Mouse (Mus musculus): Measurements from ENCODE around the gene Fmc1. TPM values are rescaled to one million over a fixed set of nuclear protein-coding genes. Genes with fewer than 3 reads are reported as not detected.

The Fmc1 gene
- 150 and 178 TPM in 2 replicates for polyA plus RNA-seq (2014; fragmentation: Nextera tagmentation; extraction: Ambion mirVana)

DNA sequence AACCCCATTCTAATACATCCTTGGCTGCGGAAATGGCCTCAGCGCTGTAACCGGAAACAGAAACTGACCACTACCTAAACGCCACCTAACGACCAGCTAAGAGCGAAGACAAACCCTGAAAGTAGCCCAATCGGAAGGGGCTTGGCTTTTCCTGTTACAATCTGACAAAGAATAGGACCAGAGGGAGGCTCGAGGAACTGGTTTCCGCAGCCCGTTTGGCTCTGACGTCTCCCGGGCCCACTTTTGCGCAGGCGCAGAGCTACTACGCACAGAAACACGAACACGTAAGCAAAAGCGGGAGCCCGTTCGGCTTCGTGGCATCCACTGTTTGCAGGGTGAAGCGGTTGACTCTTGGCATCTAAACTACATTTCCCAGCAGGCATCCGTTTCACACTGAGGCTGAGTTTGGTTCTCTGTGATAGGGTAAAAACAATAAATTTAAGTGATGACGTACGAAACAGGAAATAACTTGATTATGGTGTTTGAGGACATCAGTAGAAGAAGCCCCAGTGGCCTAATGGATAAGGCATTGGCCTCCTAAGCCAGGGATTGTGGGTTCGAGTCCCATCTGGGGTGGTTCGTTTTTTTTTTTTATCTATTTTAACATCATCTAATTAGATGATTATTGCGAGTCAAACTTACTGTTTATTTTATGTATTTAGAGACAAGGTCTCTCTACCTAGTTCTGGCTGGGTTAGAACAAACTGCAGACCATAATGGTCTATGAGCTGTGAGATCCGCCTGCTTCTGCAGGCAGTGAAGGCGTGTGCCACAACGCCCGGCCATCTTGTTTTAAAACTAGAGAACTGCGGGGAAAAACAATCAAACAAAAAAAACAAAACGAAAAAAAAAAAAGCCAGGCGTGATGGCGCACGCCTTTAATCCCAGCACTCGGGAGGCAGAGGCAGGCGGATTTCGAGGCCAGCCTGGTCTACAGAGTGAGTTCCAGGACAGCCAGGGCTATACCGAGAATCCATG, at the start of gene Fmc1:
Gene Fmc1, plus strand, starts transcription at position 75 of the 978 bp plus-strand sequence.
- Histone ChIP-seq H3K27me3 (ENCODE audit: control insufficient read depth, insufficient read depth, low read length) (no peaks in the 10 kb centered on the region), H3K27ac (ENCODE audit: low read depth, low read length) (peak within 1 kb of the TSS; percentile 98), H3K9ac (ENCODE audit: low read depth, low read length) (peak within 1 kb of the TSS; percentile 86), H3K4me3 (ENCODE audit: low read length) (peak within 1 kb of the TSS; percentile 79), H3K9me3 (ENCODE audit: control insufficient read depth, low read length) (no peaks in the 10 kb centered on the region), H3K4me1 (ENCODE audit: control insufficient read depth, insufficient read depth, low read length) (peaks cover 7% of the 10 kb centered on the region; the same call in 1 of the 2 replicates), H3K36me3 (ENCODE audit: control insufficient read depth, insufficient read depth, low read length) (no peaks in the 10 kb centered on the region), H3K4me2 (replicated peaks; ENCODE audit: low read depth, low read length) (peak within 1 kb of the TSS; percentile 70)
- peak; percentile 92 for ATAC-seq (ENCODE audit: low FRiP score, low TSS enrichment)
- 6% methylated on average over 41 of the region's 41 CpGs for WGBS

DNA sequence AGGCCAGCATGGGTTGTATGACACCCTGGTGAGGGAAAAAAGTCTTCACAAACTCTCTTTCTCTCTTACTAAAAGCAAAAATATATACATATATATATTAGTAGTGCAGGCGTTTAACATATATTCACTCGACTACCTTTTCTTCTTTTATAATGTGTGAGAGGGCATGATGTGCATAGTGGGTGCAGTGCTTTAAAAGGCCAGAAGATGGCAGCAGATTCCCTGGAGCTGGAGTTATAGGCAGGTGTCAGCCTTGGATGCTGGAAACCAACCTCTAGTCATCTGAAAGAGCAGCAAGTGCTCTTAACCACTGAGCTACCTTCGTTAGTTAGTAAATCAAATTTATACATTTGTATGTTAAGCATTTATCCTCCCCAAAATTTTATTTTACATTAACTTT, 40.8 kb upstream of the Fmc1 start:
- WGBS = 88% methylated on average over 3 of the region's 3 CpGs
- Histone ChIP-seq H3K4me2 (replicated peaks; ENCODE audit: low read depth, low read length) (no peak overlapping the region), H3K4me1 (ENCODE audit: control insufficient read depth, insufficient read depth, low read length) (no peaks in the 10 kb centered on the region), H3K9me3 (ENCODE audit: control insufficient read depth, low read length) (0 out of 2 replicates have a peak, but pooled peaks cover 2% of the 10 kb centered on the region), H3K27me3 (ENCODE audit: control insufficient read depth, insufficient read depth, low read length) (no peaks in the 10 kb centered on the region), H3K9ac (ENCODE audit: low read depth, low read length) (no peak overlapping the region), H3K4me3 (ENCODE audit: low read length) (no peak overlapping the region), H3K36me3 (ENCODE audit: control insufficient read depth, insufficient read depth, low read length) (peaks cover 35% of the 10 kb centered on the region), H3K27ac (ENCODE audit: low read depth, low read length) (no peak overlapping the region)
- no peak for ATAC-seq (ENCODE audit: low FRiP score, low TSS enrichment)

DNA sequence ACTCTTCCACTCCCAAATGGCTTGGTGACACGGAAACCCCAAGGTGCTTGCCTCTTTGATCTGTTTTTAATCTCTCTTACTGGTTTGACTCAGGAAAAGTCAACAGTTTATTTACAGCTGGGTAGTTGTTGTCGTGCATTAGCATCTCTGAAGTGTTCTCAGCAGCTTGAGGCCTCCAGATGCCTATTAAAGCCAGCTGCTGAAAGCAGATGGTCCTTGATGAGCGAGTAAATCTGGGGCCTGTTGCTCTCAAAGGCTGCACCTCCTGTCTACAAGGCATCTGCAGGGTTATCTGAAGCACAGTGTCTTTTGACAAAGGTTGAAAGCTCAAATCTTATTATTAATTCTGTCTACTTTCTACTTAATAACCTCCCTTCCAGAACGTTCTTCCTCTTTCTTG, 37.7 kb upstream of the Fmc1 start:
- ATAC-seq (ENCODE audit: low FRiP score, low TSS enrichment) = no peak
- no peak overlapping the region for H3K9ac ChIP-seq (ENCODE audit: low read depth, low read length)
- WGBS = 37% methylated on average over 4 of the region's 4 CpGs
- no peak overlapping the region for H3K4me2 ChIP-seq (replicated peaks; ENCODE audit: low read depth, low read length)
- H3K9me3 ChIP-seq (ENCODE audit: control insufficient read depth, low read length) = 0 out of 2 replicates have a peak, but pooled peaks cover 2% of the 10 kb centered on the region
- H3K27me3 ChIP-seq (ENCODE audit: control insufficient read depth, insufficient read depth, low read length) = no peaks in the 10 kb centered on the region
- no peak overlapping the region for H3K27ac ChIP-seq (ENCODE audit: low read depth, low read length)
- peaks cover 38% of the 10 kb centered on the region for H3K36me3 ChIP-seq (ENCODE audit: control insufficient read depth, insufficient read depth, low read length)
- H3K4me3 ChIP-seq (ENCODE audit: low read length) = no peak overlapping the region
- no peaks in the 10 kb centered on the region for H3K4me1 ChIP-seq (ENCODE audit: control insufficient read depth, insufficient read depth, low read length)

DNA sequence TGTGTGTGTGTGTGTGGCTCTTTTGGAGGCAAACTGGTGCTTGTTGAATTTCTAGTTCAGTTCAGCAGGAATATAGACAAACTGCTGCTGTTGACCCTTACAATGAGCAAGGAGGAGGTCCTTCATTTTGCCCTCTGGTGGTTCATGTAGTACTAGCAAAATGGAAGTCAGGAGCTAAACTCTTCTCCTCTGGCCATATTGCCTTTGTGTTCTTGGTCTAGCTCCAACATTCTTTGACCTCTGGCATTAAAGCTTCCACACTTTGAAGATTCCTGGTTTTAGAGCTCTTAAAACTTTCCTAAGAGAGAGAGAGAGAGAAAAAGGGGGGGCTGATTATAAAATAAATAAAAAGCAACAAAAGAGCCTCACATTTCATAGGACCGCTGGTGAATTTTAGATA, 21.2 kb upstream of the Fmc1 start:
- no peak overlapping the region for H3K4me2 ChIP-seq (replicated peaks; ENCODE audit: low read depth, low read length)
- H3K9ac ChIP-seq (ENCODE audit: low read depth, low read length) = no peak overlapping the region
- WGBS = 100% methylated on average over 1 of the region's 1 CpGs
- no peaks in the 10 kb centered on the region for H3K27me3 ChIP-seq (ENCODE audit: control insufficient read depth, insufficient read depth, low read length)
- H3K4me1 ChIP-seq (ENCODE audit: control insufficient read depth, insufficient read depth, low read length) = no peaks in the 10 kb centered on the region
- H3K4me3 ChIP-seq (ENCODE audit: low read length) = no peak overlapping the region
- H3K27ac ChIP-seq (ENCODE audit: low read depth, low read length) = no peak overlapping the region
- H3K36me3 ChIP-seq (ENCODE audit: control insufficient read depth, insufficient read depth, low read length) = no peaks in the 10 kb centered on the region
- no peaks in the 10 kb centered on the region for H3K9me3 ChIP-seq (ENCODE audit: control insufficient read depth, low read length)
- no peak for ATAC-seq (ENCODE audit: low FRiP score, low TSS enrichment)

DNA sequence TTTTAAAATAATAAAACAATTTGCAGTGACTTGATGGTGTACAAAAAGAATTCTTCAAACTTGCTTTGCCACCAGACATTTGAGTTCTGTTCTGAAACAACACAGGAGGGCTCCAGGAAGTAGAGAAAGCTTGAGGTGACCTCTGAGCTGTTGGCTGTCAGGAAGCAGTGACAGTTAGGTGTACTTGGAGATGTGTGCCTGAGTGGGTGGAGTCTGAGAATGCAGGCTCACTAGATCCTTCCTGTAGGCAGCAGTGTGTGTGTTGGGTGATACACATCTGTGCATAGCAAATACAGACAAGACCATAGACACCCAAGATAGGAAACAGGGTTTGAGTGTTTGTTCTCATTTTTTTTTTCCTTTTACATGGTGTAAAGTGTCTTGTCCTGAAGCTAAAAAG, 20.5 kb upstream of the Fmc1 start:
- H3K9me3 ChIP-seq (ENCODE audit: control insufficient read depth, low read length) = no peaks in the 10 kb centered on the region
- no peaks in the 10 kb centered on the region for H3K27me3 ChIP-seq (ENCODE audit: control insufficient read depth, insufficient read depth, low read length)
- H3K36me3 ChIP-seq (ENCODE audit: control insufficient read depth, insufficient read depth, low read length) = no peaks in the 10 kb centered on the region
- H3K27ac ChIP-seq (ENCODE audit: low read depth, low read length) = no peak overlapping the region
- no peak overlapping the region for H3K4me3 ChIP-seq (ENCODE audit: low read length)
- H3K9ac ChIP-seq (ENCODE audit: low read depth, low read length) = no peak overlapping the region
- no peak for ATAC-seq (ENCODE audit: low FRiP score, low TSS enrichment)
- H3K4me2 ChIP-seq (replicated peaks; ENCODE audit: low read depth, low read length) = no peak overlapping the region
- no peaks in the 10 kb centered on the region for H3K4me1 ChIP-seq (ENCODE audit: control insufficient read depth, insufficient read depth, low read length)

DNA sequence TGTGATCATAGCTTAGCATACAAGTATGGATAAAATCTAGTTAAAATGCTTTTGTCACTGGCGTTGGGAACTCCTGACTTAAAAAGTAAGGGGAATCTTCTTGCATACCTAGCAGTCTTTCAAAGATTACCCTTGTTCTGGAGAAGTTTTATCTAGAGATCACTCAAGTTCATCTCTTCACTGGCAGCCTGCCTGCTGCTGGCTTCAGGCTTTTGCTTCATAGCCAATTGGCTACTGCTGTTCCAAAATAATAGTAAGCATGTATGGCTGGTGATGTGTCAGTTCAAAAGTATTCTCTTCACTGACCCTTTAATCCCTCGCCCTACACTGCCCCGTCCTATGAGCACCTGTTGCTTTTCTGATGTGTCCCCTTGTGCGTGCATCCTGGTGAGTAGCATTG, 18.1 kb upstream of the Fmc1 start:
- H3K27ac ChIP-seq (ENCODE audit: low read depth, low read length) = no peak overlapping the region
- 94% methylated on average over 4 of the region's 4 CpGs for WGBS
- no peak overlapping the region for H3K4me3 ChIP-seq (ENCODE audit: low read length)
- no peak overlapping the region for H3K4me2 ChIP-seq (replicated peaks; ENCODE audit: low read depth, low read length)
- H3K9ac ChIP-seq (ENCODE audit: low read depth, low read length) = no peak overlapping the region
- no peaks in the 10 kb centered on the region for H3K36me3 ChIP-seq (ENCODE audit: control insufficient read depth, insufficient read depth, low read length)
- ATAC-seq (ENCODE audit: low FRiP score, low TSS enrichment) = no peak
- H3K4me1 ChIP-seq (ENCODE audit: control insufficient read depth, insufficient read depth, low read length) = no peaks in the 10 kb centered on the region
- H3K9me3 ChIP-seq (ENCODE audit: control insufficient read depth, low read length) = no peaks in the 10 kb centered on the region
- H3K27me3 ChIP-seq (ENCODE audit: control insufficient read depth, insufficient read depth, low read length) = no peaks in the 10 kb centered on the region

DNA sequence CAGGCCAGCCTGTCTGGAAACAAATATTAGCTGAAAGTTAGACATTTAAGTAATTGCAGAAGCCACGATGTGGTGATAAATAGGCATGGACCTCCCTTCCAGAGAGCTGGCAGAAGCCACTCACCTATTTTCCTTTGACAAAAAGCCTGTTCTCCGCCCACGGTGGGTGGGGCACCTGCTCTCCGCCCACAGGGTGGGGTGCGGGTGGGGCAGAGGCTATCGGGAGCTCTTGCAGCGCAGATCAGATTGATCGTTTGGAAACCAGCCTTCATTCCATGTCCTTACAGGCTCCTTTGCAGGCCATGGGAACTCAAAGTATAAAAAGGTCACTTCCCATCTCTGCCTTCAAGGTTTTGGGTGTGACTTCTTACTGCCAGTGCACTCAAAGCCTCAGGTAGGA, 9.5 kb upstream of the Fmc1 start:
- Histone ChIP-seq H3K4me1 (ENCODE audit: control insufficient read depth, insufficient read depth, low read length) (no peaks in the 10 kb centered on the region), H3K9me3 (ENCODE audit: control insufficient read depth, low read length) (no peaks in the 10 kb centered on the region), H3K4me3 (ENCODE audit: low read length) (no peak overlapping the region), H3K27ac (ENCODE audit: low read depth, low read length) (no peak overlapping the region), H3K36me3 (ENCODE audit: control insufficient read depth, insufficient read depth, low read length) (no peaks in the 10 kb centered on the region), H3K4me2 (replicated peaks; ENCODE audit: low read depth, low read length) (no peak overlapping the region), H3K9ac (ENCODE audit: low read depth, low read length) (no peak overlapping the region), H3K27me3 (ENCODE audit: control insufficient read depth, insufficient read depth, low read length) (no peaks in the 10 kb centered on the region)
- ATAC-seq (ENCODE audit: low FRiP score, low TSS enrichment) = no peak
- 18% methylated on average over 8 of the region's 8 CpGs for WGBS

DNA sequence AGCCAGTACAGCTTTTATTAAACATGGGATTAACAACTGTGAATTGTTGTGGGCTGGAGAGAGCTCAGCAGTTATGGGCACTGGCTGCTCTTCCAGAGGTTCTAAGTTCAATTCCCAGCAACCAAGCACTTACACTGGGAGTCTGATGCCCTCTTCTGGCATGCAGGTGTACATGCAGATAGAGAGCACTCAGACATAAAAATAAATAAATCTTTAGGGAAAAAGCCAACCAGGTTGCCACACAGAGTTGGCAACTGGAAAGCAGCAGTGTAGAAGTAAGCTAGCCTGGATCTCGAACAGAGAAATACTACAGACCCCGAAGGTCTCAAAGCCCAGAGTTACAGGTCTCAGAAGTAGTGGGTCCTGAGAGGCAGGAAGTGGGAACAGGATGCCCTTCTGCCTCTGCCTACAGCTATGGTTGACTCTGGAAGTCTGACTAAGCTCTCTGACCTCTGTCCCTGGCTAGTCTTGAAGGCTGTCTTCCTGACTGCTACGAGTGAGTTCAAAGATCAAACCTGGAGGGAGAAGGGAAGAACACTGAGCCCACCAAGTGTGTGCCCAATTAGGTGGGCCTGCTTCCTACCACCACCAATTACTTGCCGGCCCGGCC, 2.0 kb upstream of the Fmc1 start:
- no peaks in the 10 kb centered on the region for H3K36me3 ChIP-seq (ENCODE audit: control insufficient read depth, insufficient read depth, low read length)
- H3K4me3 ChIP-seq (ENCODE audit: low read length) = no peak overlapping the region
- H3K27ac ChIP-seq (ENCODE audit: low read depth, low read length) = no peak overlapping the region
- no peak for ATAC-seq (ENCODE audit: low FRiP score, low TSS enrichment)
- H3K9me3 ChIP-seq (ENCODE audit: control insufficient read depth, low read length) = no peaks in the 10 kb centered on the region
- no peaks in the 10 kb centered on the region for H3K27me3 ChIP-seq (ENCODE audit: control insufficient read depth, insufficient read depth, low read length)
- 57% methylated on average over 5 of the region's 5 CpGs for WGBS
- H3K4me2 ChIP-seq (replicated peaks; ENCODE audit: low read depth, low read length) = no peak overlapping the region
- peaks cover 7% of the 10 kb centered on the region; the same call in 1 of the 2 replicates for H3K4me1 ChIP-seq (ENCODE audit: control insufficient read depth, insufficient read depth, low read length)
- no peak overlapping the region for H3K9ac ChIP-seq (ENCODE audit: low read depth, low read length)
